Mouse (Mus musculus) cerebellum, adult 2 months (tissue): ENCODE measurements around the gene Dnajc9.

Source experiments
- CTCF ChIP-seq: fragments of 200-500 bp; IDR thresholded peaks from 2 replicates; pipeline ENCODE4 v1.5.1; 2011; ENCODE audit warnings: low read depth, mild to moderate bottlenecking, control low read depth, low read length, moderate library complexity, borderline replicate concordance; ENCODE audit not compliant: insufficient read depth
- POLR2A ChIP-seq: fragments of 200-500 bp; IDR thresholded peaks from 2 replicates; pipeline ENCODE4 v1.6.1; 2011; ENCODE audit warnings: low read length, control low read depth, borderline replicate concordance; ENCODE audit not compliant: insufficient read depth

GRCm38 (mm10) chr14:20370798-20371197 lies 17.9 kb downstream of the Dnajc9 start:
- TF ChIP-seq CTCF, result no peak
- no peak for TF ChIP-seq POLR2A
